Mouse (Mus musculus) G1E-ER4 (cell line): ENCODE results near the gene Hoxb13. TPM values are rescaled to one million over a fixed set of nuclear protein-coding genes. Genes with fewer than 3 reads are reported as not detected.

Experiments used
- GATA1 ChIP-seq: IDR thresholded peaks from one replicate; pipeline ENCODE4 v1.8.0; 2012; ENCODE audit warnings: low read length, inconsistent platforms
- polyA plus RNA-seq: library from polyadenylated mRNA; stranded (reverse); fragments of >175 nt; gene quantifications from 2 replicates; pipeline ENCODE4 v1.2.3, GENCODE M21; 2012

The Hoxb13 gene
- polyA plus RNA-seq, 1 experiment: 87.0 TPM

- TF ChIP-seq GATA1: no peak
Observed at GRCm38 (mm10) chr11:96202401-96203081, 8.4 kb downstream of the Hoxb13 start.

GRCm38 (mm10) chr11:96203182-96203788, 9.2 kb downstream of the Hoxb13 start:
- peak; percentile 63 for TF ChIP-seq GATA1

GRCm38 (mm10) chr11:96203789-96204186, 9.7 kb downstream of the Hoxb13 start:
- TF ChIP-seq GATA1: no peak

GRCm38 (mm10) chr11:96204351-96204750, 10.2 kb downstream of the Hoxb13 start:
- no peak for TF ChIP-seq GATA1

GRCm38 (mm10) chr11:96205426-96206131, 11.5 kb downstream of the Hoxb13 start:
- no peak for TF ChIP-seq GATA1

- no peak for TF ChIP-seq GATA1
Observed at GRCm38 (mm10) chr11:96223813-96224212, 29.7 kb downstream of the Hoxb13 start.

GRCm38 (mm10) chr11:96227676-96228075, 33.6 kb downstream of the Hoxb13 start:
- TF ChIP-seq GATA1: no peak

- no peak for TF ChIP-seq GATA1
Observed at GRCm38 (mm10) chr11:96234906-96235305, 40.8 kb downstream of the Hoxb13 start.

GRCm38 (mm10) chr11:96240211-96240610, 46.1 kb downstream of the Hoxb13 start:
- no peak for TF ChIP-seq GATA1

Other genes starting within 250 kb of the Hoxb13 start
- 33.3 and 33.4 TPM in 2 replicates for gene Igf2bp1, start 188.4 kb upstream of the Hoxb13 start, polyA plus RNA-seq
- gene Gip, start 169.8 kb upstream of the Hoxb13 start, polyA plus RNA-seq: not detected in 2 replicates
- 153 and 177 TPM in 2 replicates for gene Snf8, start 159.4 kb upstream of the Hoxb13 start, polyA plus RNA-seq
- 27.6 and 33.9 TPM in 2 replicates for gene Ube2z, start 128.9 kb upstream of the Hoxb13 start, polyA plus RNA-seq
- gene Atp5g1, start 118.6 kb upstream of the Hoxb13 start, polyA plus RNA-seq: 166 and 518 TPM in 2 replicates
- not detected in 2 replicates for gene Calcoco2, start 82.4 kb upstream of the Hoxb13 start, polyA plus RNA-seq
- gene Ttll6, start 60.5 kb upstream of the Hoxb13 start, polyA plus RNA-seq: not detected in 2 replicates
- gene Hoxb9, start 77.1 kb downstream of the Hoxb13 start, polyA plus RNA-seq: not detected in 2 replicates
- gene Hoxb8, start 87.6 kb downstream of the Hoxb13 start, polyA plus RNA-seq: not detected in 2 replicates
- gene Hoxb7, start 92.3 kb downstream of the Hoxb13 start, polyA plus RNA-seq: not detected in 2 replicates
- gene Hoxb6, start 98.2 kb downstream of the Hoxb13 start, polyA plus RNA-seq: 0.11 TPM in 1 of 2 replicates, not detected in the other
- not detected in 2 replicates for gene Hoxb5, start 109.0 kb downstream of the Hoxb13 start, polyA plus RNA-seq
- gene Hoxb4, start 124.0 kb downstream of the Hoxb13 start, polyA plus RNA-seq: not detected in 2 replicates
- 0.03 TPM in 1 of 2 replicates, not detected in the other for gene Hoxb3, start 129.0 kb downstream of the Hoxb13 start, polyA plus RNA-seq
- gene Hoxb2, start 156.2 kb downstream of the Hoxb13 start, polyA plus RNA-seq: not detected in 2 replicates
- not detected in 2 replicates for gene Hoxb1, start 171.4 kb downstream of the Hoxb13 start, polyA plus RNA-seq